ENCODE assay signal across 29 mouse cellular contexts in genomic region chr6:101283891-101284290, GRCm38 (mm10).
A peak's percentile ranks its signal among the peaks of the same experiment; 100 is the strongest.
DNase-seq lines count a peak whose midpoint lies in the region; ATAC-seq and TF ChIP-seq lines count a peak whose summit lies in the region.
"Had no signal": no experiment of that assay in that cellular context is flagged by ENCODE, and none has a peak within 500 bp of the region (broad histone marks: within the 10 kb centered on the region; RNA-seq: fewer than 3 reads in every experiment).

No protein-coding gene starts in this region.

- peak; percentile 69 for DNase-seq in heart, adult 11 months
- DNase-seq in heart, adult 2 months, result no peak
- no peak for DNase-seq in embryonic facial prominence, embryonic 10.5 days (ENCODE audit: low spot score)
- DNase-seq in spleen, adult 12 weeks (ENCODE audit: low spot score), result no peak
- no peak for DNase-seq in left cerebral cortex, adult 18-20 months (ENCODE audit: low spot score in 2 of 2)
- DNase-seq: adrenal gland, postnatal 25 days; B cell, adult 2 months; cerebellum, adult 11-12 months; cerebellum, adult 9-11 months; gastrocnemius, postnatal 14 days; kidney, adult 2 months; kidney, postnatal 10 days; layer of hippocampus, postnatal 36 days; liver, postnatal 0 days; right cerebral cortex, postnatal 14 days had no signal

- peaks cover 1% of the 10 kb centered on the region; the same call in 1 of the 2 replicates for H3K79me2 ChIP-seq in heart, adult 2 months (replicated peaks; ENCODE audit: control insufficient read depth, insufficient read depth, low read length)

- no peaks in the 10 kb centered on the region for H3K9me3 ChIP-seq in intestine, embryonic 15.5 days
- no peaks in the 10 kb centered on the region for H3K9me3 ChIP-seq in intestine, embryonic 16.5 days (ENCODE audit: control insufficient read depth, low read length)
- H3K9me3 ChIP-seq in embryonic facial prominence, embryonic 10.5 days, result no peaks in the 10 kb centered on the region
- H3K9me3 ChIP-seq in embryonic facial prominence, embryonic 15.5 days (replicated peaks), result no peaks in the 10 kb centered on the region
- H3K9me3 ChIP-seq: embryonic facial prominence, embryonic 13.5 days; forebrain, embryonic 13.5 days; hindbrain, embryonic 10.5 days; hindbrain, embryonic 15.5 days; limb, embryonic 12.5 days; liver, embryonic 12.5 days; midbrain, embryonic 13.5 days had no signal

- ATAC-seq in intestine, embryonic 15.5 days, result no peak
- no peak for ATAC-seq in intestine, embryonic 16.5 days
- ATAC-seq in embryonic facial prominence, embryonic 15.5 days (ENCODE audit: insufficient number of reproducible peaks, low FRiP score, low TSS enrichment, low read depth), result no peak
- ATAC-seq: forebrain, embryonic 13.5 days; inflammation-experienced regulatory T-cells, adult 6 months; liver, embryonic 12.5 days; liver, postnatal 0 days; lung, postnatal 0 days; midbrain, embryonic 13.5 days had no signal

- no peaks in the 10 kb centered on the region for H3K36me3 ChIP-seq in heart, adult 2 months (ENCODE audit: control insufficient read depth, insufficient read depth, low read length)
- no peaks in the 10 kb centered on the region for H3K36me3 ChIP-seq in intestine, embryonic 15.5 days
- H3K36me3 ChIP-seq in intestine, embryonic 16.5 days (ENCODE audit: control insufficient read depth, insufficient read depth, low read length), result no peaks in the 10 kb centered on the region
- no peaks in the 10 kb centered on the region for H3K36me3 ChIP-seq in embryonic facial prominence, embryonic 10.5 days (replicated peaks)
- no peaks in the 10 kb centered on the region for H3K36me3 ChIP-seq in embryonic facial prominence, embryonic 15.5 days
- H3K36me3 ChIP-seq: embryonic facial prominence, embryonic 13.5 days; hindbrain, embryonic 10.5 days; hindbrain, embryonic 15.5 days; limb, embryonic 12.5 days; liver, embryonic 12.5 days; midbrain, embryonic 13.5 days had no signal

- H3K9ac ChIP-seq in heart, adult 2 months (ENCODE audit: low read depth, low read length), result no peak overlapping the region
- H3K9ac ChIP-seq in intestine, embryonic 15.5 days, result no peak overlapping the region
- H3K9ac ChIP-seq in intestine, embryonic 16.5 days (ENCODE audit: low read depth, low read length), result no peak overlapping the region
- no peak overlapping the region for H3K9ac ChIP-seq in embryonic facial prominence, embryonic 15.5 days
- H3K9ac ChIP-seq: embryonic facial prominence, embryonic 13.5 days; forebrain, embryonic 13.5 days; hindbrain, embryonic 15.5 days; limb, embryonic 12.5 days; liver, embryonic 12.5 days; liver, postnatal 0 days; midbrain, embryonic 13.5 days had no signal

- no peak overlapping the region for H3K4me3 ChIP-seq in heart, adult 2 months
- H3K4me3 ChIP-seq in intestine, embryonic 15.5 days (replicated peaks), result no peak overlapping the region
- no peak overlapping the region for H3K4me3 ChIP-seq in intestine, embryonic 16.5 days (ENCODE audit: low read length)
- no peak overlapping the region for H3K4me3 ChIP-seq in embryonic facial prominence, embryonic 10.5 days
- no peak overlapping the region for H3K4me3 ChIP-seq in embryonic facial prominence, embryonic 15.5 days (replicated peaks)
- H3K4me3 ChIP-seq: embryonic facial prominence, embryonic 13.5 days; erythroblast, embryonic 14.5 days; forebrain, embryonic 13.5 days; hindbrain, embryonic 10.5 days; hindbrain, embryonic 15.5 days; limb, embryonic 12.5 days; liver, embryonic 12.5 days; midbrain, embryonic 13.5 days had no signal

- no peak for TF ChIP-seq EP300 in heart, adult 2 months (IDR thresholded peaks at IDR 0.05; ENCODE audit: insufficient read depth, low read depth, low read length)

- 82% methylated on average over 3 of the region's 3 CpGs for WGBS in heart, adult 2 months
- WGBS in intestine, embryonic 15.5 days, result 52% methylated on average over 3 of the region's 3 CpGs
- WGBS in intestine, embryonic 16.5 days, result 49% methylated on average over 3 of the region's 3 CpGs
- 71% methylated on average over 3 of the region's 3 CpGs for WGBS in embryonic facial prominence, embryonic 10.5 days
- WGBS in embryonic facial prominence, embryonic 15.5 days, result 58% methylated on average over 3 of the region's 3 CpGs

- peaks cover 9% of the 10 kb centered on the region for H3K4me1 ChIP-seq in heart, adult 2 months (ENCODE audit: control insufficient read depth, insufficient read depth, low read length)
- H3K4me1 ChIP-seq in intestine, embryonic 15.5 days (replicated peaks), result peaks cover 34% of the 10 kb centered on the region; the same call in 1 of the 2 replicates
- peaks cover 17% of the 10 kb centered on the region for H3K4me1 ChIP-seq in intestine, embryonic 16.5 days (ENCODE audit: control insufficient read depth, insufficient read depth, low read length)
- H3K4me1 ChIP-seq in embryonic facial prominence, embryonic 10.5 days, result peaks cover 75% of the 10 kb centered on the region
- H3K4me1 ChIP-seq in embryonic facial prominence, embryonic 15.5 days, result peaks cover 65% of the 10 kb centered on the region

- H3K4me2 ChIP-seq in intestine, embryonic 15.5 days (replicated peaks), result no peak overlapping the region
- no peak overlapping the region for H3K4me2 ChIP-seq in intestine, embryonic 16.5 days (ENCODE audit: low read depth, low read length)
- H3K4me2 ChIP-seq in embryonic facial prominence, embryonic 15.5 days (replicated peaks), result no peak overlapping the region
- H3K4me2 ChIP-seq: embryonic facial prominence, embryonic 13.5 days; forebrain, embryonic 13.5 days; hindbrain, embryonic 15.5 days; limb, embryonic 12.5 days; liver, embryonic 12.5 days; midbrain, embryonic 13.5 days had no signal

- no peak for TF ChIP-seq POLR2A in heart, adult 2 months (IDR thresholded peaks at IDR 0.05; ENCODE audit: insufficient read depth, low read depth, low read length)

- H3K27ac ChIP-seq in heart, adult 2 months, result no peak overlapping the region
- H3K27ac ChIP-seq in intestine, embryonic 15.5 days, result 0 out of 2 replicates have a peak overlapping the region, but pooled peaks have one; percentile 36
- H3K27ac ChIP-seq in intestine, embryonic 16.5 days (ENCODE audit: low read length), result no peak overlapping the region
- H3K27ac ChIP-seq in embryonic facial prominence, embryonic 10.5 days (replicated peaks), result peak overlapping the region; percentile 52
- H3K27ac ChIP-seq in embryonic facial prominence, embryonic 15.5 days (replicated peaks), result peak overlapping the region; percentile 28; the same call in 1 of the 2 replicates
- H3K27ac ChIP-seq: embryonic facial prominence, embryonic 13.5 days; forebrain, embryonic 13.5 days; hindbrain, embryonic 10.5 days; hindbrain, embryonic 15.5 days; limb, embryonic 12.5 days; liver, embryonic 12.5 days; macrophage; midbrain, embryonic 13.5 days had no signal

- no peak for TF ChIP-seq CTCF in heart, adult 2 months (IDR thresholded peaks at IDR 0.05)

- intact Hi-C loops in heart, adult 2 months (cut with DNase I), result no loop called here

- H3K27me3 ChIP-seq in heart, adult 2 months (ENCODE audit: control insufficient read depth, insufficient read depth, low read length), result no peaks in the 10 kb centered on the region
- no peaks in the 10 kb centered on the region for H3K27me3 ChIP-seq in intestine, embryonic 15.5 days (replicated peaks)
- H3K27me3 ChIP-seq in intestine, embryonic 16.5 days (replicated peaks; ENCODE audit: control insufficient read depth, insufficient read depth, low read length), result no peaks in the 10 kb centered on the region
- no peaks in the 10 kb centered on the region; the same call in 1 of the 2 replicates for H3K27me3 ChIP-seq in embryonic facial prominence, embryonic 10.5 days (replicated peaks; ENCODE audit: low read depth, poor library complexity, severe bottlenecking)
- H3K27me3 ChIP-seq in embryonic facial prominence, embryonic 15.5 days, result no peaks in the 10 kb centered on the region
- H3K27me3 ChIP-seq: embryonic facial prominence, embryonic 13.5 days; hindbrain, embryonic 15.5 days; limb, embryonic 12.5 days; liver, embryonic 12.5 days had no signal

Comparison
In these comparisons a context has a peak if more than half of its experiments do, and no peak if none do; other contexts are left out.
1. H3K27ac ChIP-seq: peak in intestine, embryonic 15.5 days (single experiment), embryonic facial prominence, embryonic 10.5 days (single experiment) and embryonic facial prominence, embryonic 15.5 days (single experiment); none in heart, adult 2 months (single experiment) and intestine, embryonic 16.5 days (single experiment).